Mouse (Mus musculus) cerebellum, postnatal 4 days (tissue): ENCODE measurements around the gene Psma3.

ENCODE experiments used
- DNase-seq, 2 experiments: peaks; one replicate each; pipeline ENCODE4 v3.0.0; 2022; ENCODE audit warnings: low spot score in 2 of 2, mixed read lengths in 1 of 2

The Psma3 gene

GRCm38 (mm10) chr12:70974441-70975266 is at the start of gene Psma3:
Gene Psma3 (plus strand): TSS chr12:70974621.
- peak; percentile 72 to 86 for DNase-seq

DNA sequence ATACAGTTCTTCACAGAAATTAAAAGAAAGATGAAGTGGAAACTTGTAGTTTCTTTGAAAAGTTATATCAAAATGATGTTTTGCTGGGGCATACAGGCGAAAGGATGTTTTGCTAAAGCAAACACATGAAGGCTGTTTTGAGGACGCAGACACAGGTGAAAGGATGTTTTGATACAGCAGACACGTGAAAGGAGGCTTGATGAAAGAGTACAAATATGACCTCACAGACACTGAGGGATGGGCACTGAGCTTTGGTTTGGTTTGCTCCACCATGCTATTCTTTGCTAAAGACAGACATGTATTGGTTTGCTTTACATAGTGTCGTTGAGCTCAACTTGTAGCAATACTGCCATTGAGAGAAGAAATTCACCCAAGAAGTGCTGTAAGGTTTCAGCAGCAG is 44.6 kb upstream of the Psma3 start:
- no peak for DNase-seq

DNA sequence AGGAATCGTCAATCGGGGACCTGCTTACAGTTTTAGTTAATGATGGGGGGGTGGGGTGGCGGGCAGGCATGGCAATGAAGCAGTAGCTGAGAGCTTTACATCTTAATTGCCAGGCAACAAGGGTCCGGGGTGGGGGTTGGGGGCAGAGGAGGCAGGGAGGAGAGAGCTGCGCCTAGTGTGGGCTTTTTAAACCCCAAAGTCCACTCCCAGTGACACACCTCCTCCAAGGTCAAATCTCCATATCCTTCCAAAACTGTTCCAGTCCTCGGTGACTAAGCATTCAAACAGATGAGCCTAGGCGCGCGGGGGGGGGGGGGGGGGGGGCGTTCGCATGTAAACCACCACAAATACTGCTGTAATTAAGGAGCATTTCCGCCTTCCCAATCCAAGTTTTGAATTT is 37.3 kb upstream of the Psma3 start:
- peak in 1 of 2 experiments; percentile 11 for DNase-seq

DNA sequence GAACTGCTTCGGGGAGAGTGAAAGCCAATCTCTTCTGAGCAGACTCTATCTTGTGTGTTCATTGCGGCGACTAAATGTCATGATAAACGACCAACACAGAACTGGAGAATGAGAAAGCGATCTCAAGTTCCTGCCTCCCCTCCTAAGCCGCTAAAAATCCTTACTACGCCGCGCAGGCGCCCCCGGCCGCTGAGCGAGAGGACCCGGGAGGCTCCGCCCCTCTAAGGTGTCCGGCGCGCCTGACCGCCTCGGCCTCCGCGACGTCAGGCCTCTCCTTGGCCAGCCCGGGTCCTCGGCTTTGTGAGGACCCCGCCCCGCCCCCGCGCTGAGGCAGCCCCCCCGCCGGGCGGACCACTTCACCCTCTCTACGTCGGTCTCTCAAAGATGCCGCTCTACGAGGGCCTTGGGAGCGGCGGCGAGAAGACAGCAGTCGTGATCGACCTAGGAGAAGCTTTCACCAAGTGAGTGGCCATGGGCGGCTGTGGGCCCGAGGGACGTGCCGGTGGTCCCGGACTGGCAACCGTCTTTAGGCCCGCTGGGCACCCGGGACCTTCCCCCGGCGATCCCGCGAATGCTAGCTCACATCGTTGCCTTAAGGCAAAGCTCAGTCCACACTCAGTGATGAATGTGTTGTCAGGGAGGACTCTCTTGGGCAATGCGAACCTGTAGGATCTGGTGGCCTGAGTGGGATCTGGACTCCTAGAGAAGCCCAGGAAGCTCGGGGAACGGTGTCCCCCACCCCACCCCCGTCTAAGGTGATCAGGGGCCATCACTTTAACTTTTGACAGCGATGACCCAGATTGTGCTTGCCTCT is 36.6 kb upstream of the Psma3 start, which contains the start of gene Actr10:
Actr10 (plus strand) TSS at position 287 of the 814 bp plus-strand sequence.
- peak; percentile 91 to 94 for DNase-seq

DNA sequence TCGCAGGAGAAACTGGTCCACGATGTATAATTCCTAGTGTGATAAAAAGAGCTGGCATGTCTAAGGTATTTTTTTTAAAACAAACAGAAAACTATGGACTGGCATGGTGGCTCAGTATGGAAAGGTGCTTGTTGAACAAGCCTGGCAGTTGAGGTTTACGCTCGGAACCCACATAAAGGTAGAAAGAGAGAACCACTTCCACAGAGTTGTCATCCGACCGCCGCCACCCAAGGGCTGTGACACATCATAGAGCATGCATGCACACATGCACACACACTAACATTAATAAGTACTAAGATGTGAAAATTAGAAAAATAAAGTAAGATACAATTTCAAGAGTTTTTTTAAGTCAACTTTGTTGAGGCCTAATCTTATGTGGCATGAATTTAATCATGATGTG is 33.6 kb upstream of the Psma3 start:
- DNase-seq = no peak

- no peak for DNase-seq
Observed at GRCm38 (mm10) chr12:70944181-70944580, 30.2 kb upstream of the Psma3 start.

- no peak for DNase-seq
Observed at GRCm38 (mm10) chr12:70946585-70947256, 27.7 kb upstream of the Psma3 start.

DNA sequence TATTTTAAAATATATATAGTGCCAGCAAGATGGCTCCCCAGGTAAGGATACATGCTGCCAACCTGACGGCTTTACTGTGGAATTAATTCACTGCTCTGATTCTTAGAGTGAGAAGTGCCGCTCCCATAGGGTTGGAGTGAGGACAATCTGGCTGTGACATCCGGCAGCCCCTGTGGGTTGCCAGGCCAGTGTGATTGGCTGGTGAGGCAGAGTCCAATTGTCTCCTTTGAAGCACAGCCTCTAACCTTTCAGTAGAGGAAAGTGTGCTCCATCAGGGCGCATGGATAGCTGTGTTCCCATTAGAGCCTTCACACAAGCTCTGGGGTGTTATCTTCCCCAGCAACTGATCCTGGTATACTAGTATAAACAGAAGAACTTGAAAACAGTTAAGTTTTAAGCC is 15.8 kb upstream of the Psma3 start:
- no peak for DNase-seq

GRCm38 (mm10) chr12:70967581-70967980 is 6.8 kb upstream of the Psma3 start:
- no peak for DNase-seq

DNA sequence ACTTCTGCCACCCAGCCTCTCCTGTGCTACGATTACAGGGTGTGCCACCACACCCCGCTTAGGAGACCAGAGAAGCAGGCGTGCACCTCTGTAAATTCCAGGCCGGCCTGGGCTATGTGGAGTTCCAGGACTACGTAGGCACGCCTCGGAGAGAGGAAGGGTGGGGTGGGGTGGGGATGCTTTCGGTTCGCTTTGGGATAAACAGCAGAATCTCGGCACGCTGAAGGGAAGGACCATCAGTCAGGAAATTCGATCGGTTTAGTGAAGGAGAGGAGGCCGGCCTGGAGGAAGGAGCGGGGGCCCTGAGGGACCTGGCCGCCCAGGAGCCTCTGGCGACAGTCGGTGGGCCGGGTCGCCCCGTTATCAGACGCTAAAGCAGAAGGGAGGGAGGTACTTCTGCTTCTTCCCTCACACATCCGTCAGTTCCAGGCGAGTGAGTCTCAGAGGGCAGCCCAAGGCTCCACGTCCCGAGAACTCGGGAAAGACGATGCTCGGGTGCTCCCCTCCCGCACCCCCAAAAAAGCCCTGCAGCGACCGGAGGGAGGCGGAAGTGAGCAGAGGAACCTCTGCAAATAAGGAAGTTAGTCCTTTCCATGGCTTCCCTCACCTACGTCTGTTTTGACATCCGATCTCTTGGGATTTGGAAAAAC is 6.2 kb upstream of the Psma3 start:
- peak; percentile 71 to 81 for DNase-seq

DNA sequence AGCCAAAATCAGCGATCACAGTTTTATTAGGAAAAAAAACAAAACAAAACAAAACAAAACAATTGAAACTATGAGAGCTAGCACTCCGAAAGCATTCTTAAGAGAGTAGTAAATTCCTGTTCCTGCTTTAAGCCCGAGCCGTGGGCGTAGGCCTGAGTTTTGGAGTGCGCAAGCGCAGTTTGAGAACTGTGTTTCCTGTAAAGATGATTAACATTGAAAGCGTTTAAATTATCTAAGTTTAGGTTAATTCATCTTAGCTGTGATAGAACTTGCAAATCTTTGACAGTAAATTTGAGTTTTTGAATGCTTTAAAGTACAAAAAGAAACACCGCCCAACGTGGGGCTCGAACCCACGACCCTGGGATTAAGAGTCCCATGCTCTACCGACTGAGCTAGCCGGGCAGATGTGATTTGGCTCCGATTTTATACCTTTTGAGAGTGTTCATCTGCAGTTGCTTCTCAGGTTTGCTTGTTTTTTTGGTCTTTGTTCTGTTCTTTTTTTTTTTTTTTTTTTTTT is 5.6 kb upstream of the Psma3 start:
- DNase-seq = peak; percentile 71 to 93

DNA sequence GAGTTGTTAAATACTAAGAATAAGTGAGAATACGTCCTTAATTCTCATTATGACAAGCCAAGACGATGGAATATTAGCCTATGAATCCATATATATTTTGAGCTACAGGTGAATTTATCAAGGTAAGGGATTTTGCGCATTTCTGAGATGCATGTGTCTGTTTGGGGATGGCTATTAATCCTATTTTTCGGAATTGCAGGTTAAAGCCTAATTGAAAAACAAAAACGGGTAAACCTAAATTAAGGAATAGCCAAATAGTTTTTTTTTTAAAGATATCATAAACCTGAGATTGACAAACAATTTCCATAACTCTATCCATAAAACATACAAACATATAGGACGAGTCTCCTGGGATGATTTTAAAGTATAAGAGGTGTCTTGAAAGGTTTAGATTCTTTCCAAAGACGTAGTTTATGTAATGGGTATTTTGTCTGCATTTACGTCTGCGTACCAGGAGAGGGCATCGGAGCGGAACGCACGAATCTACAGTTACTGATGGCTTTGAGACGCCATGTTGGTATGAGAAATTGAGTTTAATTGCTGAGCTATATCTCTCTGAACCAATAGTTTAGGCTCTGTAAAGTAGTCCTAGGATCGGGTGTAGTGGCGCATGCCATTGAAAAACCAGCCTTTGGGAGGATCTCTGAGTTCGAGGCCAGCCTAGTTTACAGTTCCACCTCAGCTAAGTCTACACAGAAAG is 4.8 kb upstream of the Psma3 start:
- DNase-seq = peak in 1 of 2 experiments; percentile 42

DNA sequence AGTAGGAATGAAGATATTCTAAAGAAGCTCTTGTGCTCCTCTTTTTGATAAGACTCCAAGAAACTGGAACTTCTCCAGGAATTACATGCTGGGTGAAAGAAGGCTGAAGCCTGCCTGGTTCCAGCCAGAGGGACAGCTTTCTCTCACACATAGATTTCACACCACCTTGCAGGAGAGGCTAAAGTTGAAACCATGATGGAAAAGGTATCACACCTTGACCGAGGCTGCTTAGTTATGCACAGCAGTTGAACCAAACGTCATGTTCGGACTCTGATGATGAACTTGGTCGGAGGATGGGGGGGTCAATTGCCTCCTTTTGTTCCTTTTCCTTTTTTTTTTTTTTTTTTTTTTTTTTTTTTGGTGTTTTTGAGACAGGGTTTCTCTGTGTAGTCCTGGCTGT is 590 bp upstream of the Psma3 start:
- DNase-seq = no peak

DNA sequence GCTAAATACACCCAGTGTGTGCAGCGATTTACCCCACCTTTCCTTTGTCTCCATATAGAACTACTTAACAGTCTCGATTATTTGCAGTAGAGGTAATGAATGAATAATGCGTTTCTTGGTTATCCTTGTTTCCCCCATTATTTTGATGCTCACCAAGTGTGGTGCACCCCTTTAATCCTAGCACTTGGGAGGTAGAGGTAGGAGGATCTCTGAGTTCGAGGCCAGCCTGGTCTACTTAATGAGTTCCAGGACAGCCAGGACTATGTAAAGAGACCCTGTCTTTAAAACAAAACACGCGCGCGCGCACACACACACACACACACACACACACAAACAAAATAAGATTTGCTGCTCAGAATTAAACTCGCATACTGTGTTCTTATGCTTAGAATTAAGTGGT is 985 bp downstream of the Psma3 start:
- no peak for DNase-seq

DNA sequence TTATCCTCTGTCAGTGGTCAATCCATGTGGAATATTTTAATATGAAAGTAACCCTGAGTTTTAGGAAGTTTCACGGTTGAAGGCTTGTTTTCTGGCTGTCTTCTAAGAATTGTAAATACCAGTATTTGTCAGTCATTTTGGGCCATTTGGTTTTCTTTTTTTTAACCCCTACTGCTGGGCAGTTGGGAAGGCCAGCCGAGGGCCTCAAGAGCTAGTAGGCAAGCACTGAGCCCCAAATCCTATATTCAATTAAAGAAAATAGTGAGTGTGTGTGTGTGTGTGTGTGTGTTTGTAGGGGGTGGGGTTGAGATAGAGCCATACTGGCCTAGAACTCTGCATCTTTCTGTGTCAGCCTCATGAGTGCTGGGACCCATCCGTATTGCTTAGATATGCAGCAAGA is 1.5 kb downstream of the Psma3 start:
- DNase-seq = no peak

GRCm38 (mm10) chr12:70978345-70978744 is 3.9 kb downstream of the Psma3 start:
- no peak for DNase-seq

GRCm38 (mm10) chr12:70984855-70985550 is 10.6 kb downstream of the Psma3 start:
- no peak for DNase-seq

- DNase-seq = no peak
Observed at GRCm38 (mm10) chr12:70997225-70997624, 22.8 kb downstream of the Psma3 start.

- no peak for DNase-seq
Observed at GRCm38 (mm10) chr12:70999423-70999903, 25.0 kb downstream of the Psma3 start.

DNA sequence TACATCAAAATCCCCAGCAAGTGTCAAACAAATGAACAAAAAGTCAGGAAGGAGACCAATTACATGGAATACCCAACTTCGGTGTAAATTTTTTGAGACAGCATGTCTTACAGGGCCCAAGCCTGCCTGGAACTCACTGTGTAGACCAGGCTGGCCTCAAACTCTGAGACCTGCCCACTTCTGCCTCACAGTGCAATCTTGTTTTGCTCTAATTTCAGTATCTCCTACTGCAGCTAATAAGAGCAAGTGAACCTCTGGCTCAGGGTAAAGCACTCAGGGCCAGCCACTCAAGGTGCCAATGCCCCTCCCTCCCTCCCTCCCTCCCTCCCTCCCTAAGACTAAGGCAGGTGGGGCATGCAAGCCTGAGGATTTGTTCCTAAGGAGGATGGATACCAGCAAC is 25.9 kb downstream of the Psma3 start:
- no peak for DNase-seq
